Mouse (Mus musculus) gastrocnemius, adult 18-20 months (tissue): ENCODE measurements around the gene Mrap. TPM values are rescaled to one million over a fixed set of nuclear protein-coding genes. Genes with fewer than 3 reads are reported as not detected.

Source experiments
- DNase-seq: peaks from one replicate; pipeline ENCODE4 v3.0.0; 2021; ENCODE audit warnings: low spot score
- total RNA-seq, 2 experiments: library from RNA; stranded (reverse); gene quantifications; 2 replicates each; pipeline ENCODE4 v1.2.3; 2021

Mrap gene
- total RNA-seq, 2 experiments from 2014 or later, result 1.0 to 1.7 TPM

- DNase-seq, result no peak
Measured at GRCm38 (mm10) chr16:90748169-90748568, 10.2 kb downstream of the Mrap start.

GRCm38 (mm10) chr16:90753386-90753941, 15.5 kb downstream of the Mrap start:
- DNase-seq, result no peak

GRCm38 (mm10) chr16:90759335-90759734, 21.3 kb downstream of the Mrap start:
- no peak for DNase-seq

- DNase-seq, result no peak
Measured at GRCm38 (mm10) chr16:90760515-90760914, 22.5 kb downstream of the Mrap start.

- peak; percentile 54 for DNase-seq
Measured at GRCm38 (mm10) chr16:90765195-90765877, 27.3 kb downstream of the Mrap start.

- no peak for DNase-seq
Measured at GRCm38 (mm10) chr16:90766919-90767454, 29.0 kb downstream of the Mrap start.

GRCm38 (mm10) chr16:90774216-90774615, 36.2 kb downstream of the Mrap start:
- no peak for DNase-seq

GRCm38 (mm10) chr16:90774646-90775045, 36.6 kb downstream of the Mrap start:
- no peak for DNase-seq

GRCm38 (mm10) chr16:90775946-90776520, 38.0 kb downstream of the Mrap start:
- no peak for DNase-seq

GRCm38 (mm10) chr16:90779783-90780182, 41.8 kb downstream of the Mrap start:
- no peak for DNase-seq

GRCm38 (mm10) chr16:90783302-90783701, 45.3 kb downstream of the Mrap start:
- DNase-seq, result no peak

- DNase-seq, result no peak
Measured at GRCm38 (mm10) chr16:90785257-90785656, 47.2 kb downstream of the Mrap start.

GRCm38 (mm10) chr16:90788580-90788979, 50.6 kb downstream of the Mrap start:
- DNase-seq, result no peak

GRCm38 (mm10) chr16:90790946-90791345, 52.9 kb downstream of the Mrap start:
- DNase-seq, result no peak

- DNase-seq, result no peak
Measured at GRCm38 (mm10) chr16:90792066-90792465, 54.1 kb downstream of the Mrap start.

- peak; percentile 12 for DNase-seq
Measured at GRCm38 (mm10) chr16:90792500-90792899, 54.5 kb downstream of the Mrap start.

GRCm38 (mm10) chr16:90794708-90795107, 56.7 kb downstream of the Mrap start:
- DNase-seq, result no peak

GRCm38 (mm10) chr16:90798446-90798845, 60.4 kb downstream of the Mrap start:
- no peak for DNase-seq

- DNase-seq, result no peak
Measured at GRCm38 (mm10) chr16:90798848-90799247, 60.8 kb downstream of the Mrap start.
